Mouse (Mus musculus): ENCODE results near the gene Calr.

DNA sequence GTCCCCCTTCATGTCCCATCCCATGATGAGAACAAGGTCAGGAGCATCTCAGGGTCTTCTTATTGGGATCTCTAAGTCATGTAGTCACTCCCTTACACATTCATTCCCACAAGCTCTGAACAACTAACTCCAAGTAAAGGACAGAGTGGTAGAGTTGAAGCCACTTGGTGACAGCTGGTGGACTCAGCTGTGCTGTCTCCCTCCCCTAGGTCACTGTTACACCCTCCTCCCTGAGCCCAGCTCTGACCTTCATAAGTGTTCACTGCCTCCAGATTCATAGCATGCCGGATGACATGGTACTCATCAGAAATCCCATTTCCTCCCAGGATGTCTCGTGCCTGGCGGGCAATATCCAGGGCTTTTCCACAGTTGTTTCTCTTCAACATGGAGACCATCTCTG, 41.5 kb upstream of the Calr start:
- no peak for TF ChIP-seq EP300 (IDR thresholded peaks at IDR 0.05)
- TF ChIP-seq CTCF (IDR thresholded peaks at IDR 0.05), result no peak
